Mouse (Mus musculus) brain, embryonic 14.5 days (tissue): Measurements from ENCODE around the gene Crkl. TPM values are rescaled to one million over a fixed set of nuclear protein-coding genes. Genes with fewer than 3 reads are reported as not detected.
"Not testable (repeated sequence)": the region's sequence is repeated elsewhere in the genome, so short reads cannot be mapped to it uniquely, and the experiment has no call there.

Source experiments
- DNase-seq: peaks from one replicate; pipeline ENCODE4 v3.0.0-alpha.2; 2011; ENCODE audit warnings: low read depth
- CTCF ChIP-seq: fragments of 200-500 bp; IDR thresholded peaks from 2 replicates; pipeline ENCODE4 v1.5.1; 2012; ENCODE audit warnings: inconsistent platforms, mild to moderate bottlenecking, moderate library complexity, borderline replicate concordance; ENCODE audit not compliant: insufficient read depth, insufficient read length; ENCODE audit errors: extremely low read depth
- POLR2A ChIP-seq: fragments of 200-500 bp; IDR thresholded peaks from 2 replicates; pipeline ENCODE4 v1.6.1; 2012; ENCODE audit warnings: mild to moderate bottlenecking, inconsistent platforms, borderline replicate concordance; ENCODE audit not compliant: poor library complexity, insufficient read depth, insufficient read length, severe bottlenecking; ENCODE audit errors: extremely low read depth
- polyA plus RNA-seq: library from polyadenylated mRNA; depleted of rRNA; stranded (reverse); fragments of >200 nt; gene quantifications from 2 replicates; pipeline ENCODE4 v1.2.3, GENCODE M21; 2012

The Crkl gene
- polyA plus RNA-seq, 1 experiment = 58.5 TPM

- DNase-seq = peak; percentile 23
- TF ChIP-seq POLR2A (no peak), CTCF (no peak)
Observed at GRCm38 (mm10) chr16:17489469-17490111, 37.8 kb downstream of the Crkl start, which contains the start of gene Aifm3. Gene Aifm3 (plus strand): TSS chr16:17489611.

- no peak for DNase-seq
- TF ChIP-seq POLR2A = no peak
- no peak for TF ChIP-seq CTCF
Observed at GRCm38 (mm10) chr16:17491154-17491553, 39.4 kb downstream of the Crkl start.

- DNase-seq = no peak
- TF ChIP-seq POLR2A (no peak), CTCF (no peak)
Observed at GRCm38 (mm10) chr16:17491896-17492561, 40.2 kb downstream of the Crkl start.

GRCm38 (mm10) chr16:17496499-17497305 lies 44.9 kb downstream of the Crkl start:
- TF ChIP-seq CTCF (no peak), POLR2A (no peak)
- peak; percentile 87 for DNase-seq

GRCm38 (mm10) chr16:17499249-17499883 lies 47.6 kb downstream of the Crkl start:
- peak; percentile 81 for DNase-seq
- TF ChIP-seq POLR2A (no peak), CTCF (no peak)

- TF ChIP-seq CTCF (no peak), POLR2A (no peak)
- no peak for DNase-seq
Observed at GRCm38 (mm10) chr16:17502681-17503080, 50.9 kb downstream of the Crkl start.

GRCm38 (mm10) chr16:17507018-17507552 lies 55.3 kb downstream of the Crkl start:
- no peak for TF ChIP-seq POLR2A
- TF ChIP-seq CTCF = no peak
- DNase-seq = no peak

GRCm38 (mm10) chr16:17508031-17508430 lies 56.2 kb downstream of the Crkl start:
- not testable (repeated sequence) for DNase-seq

GRCm38 (mm10) chr16:17508546-17509239 lies 56.9 kb downstream of the Crkl start, which contains the start of gene Lztr1:
Gene Lztr1 (plus strand): TSS chr16:17508688.
- DNase-seq = peak; percentile 96

GRCm38 (mm10) chr16:17509240-17509597 lies 57.4 kb downstream of the Crkl start:
- DNase-seq = no peak
- TF ChIP-seq CTCF (no peak), POLR2A (no peak)

More at GRCm38 (mm10) chr16:17508546-17509239, 56.9 kb downstream of the Crkl start, which contains the start of gene Lztr1:
- TF ChIP-seq CTCF (0 out of 2 replicates have a peak, but pooled peaks have one; percentile 6), POLR2A (peak; percentile 60; the same call in 1 of the 2 replicates)
